Mouse (Mus musculus): ENCODE measurements around the gene Fam110c.
"Not testable (repeated sequence)": the region's sequence is repeated elsewhere in the genome, so short reads cannot be mapped to it uniquely, and the experiment has no call there.

Gene Fam110c

DNA sequence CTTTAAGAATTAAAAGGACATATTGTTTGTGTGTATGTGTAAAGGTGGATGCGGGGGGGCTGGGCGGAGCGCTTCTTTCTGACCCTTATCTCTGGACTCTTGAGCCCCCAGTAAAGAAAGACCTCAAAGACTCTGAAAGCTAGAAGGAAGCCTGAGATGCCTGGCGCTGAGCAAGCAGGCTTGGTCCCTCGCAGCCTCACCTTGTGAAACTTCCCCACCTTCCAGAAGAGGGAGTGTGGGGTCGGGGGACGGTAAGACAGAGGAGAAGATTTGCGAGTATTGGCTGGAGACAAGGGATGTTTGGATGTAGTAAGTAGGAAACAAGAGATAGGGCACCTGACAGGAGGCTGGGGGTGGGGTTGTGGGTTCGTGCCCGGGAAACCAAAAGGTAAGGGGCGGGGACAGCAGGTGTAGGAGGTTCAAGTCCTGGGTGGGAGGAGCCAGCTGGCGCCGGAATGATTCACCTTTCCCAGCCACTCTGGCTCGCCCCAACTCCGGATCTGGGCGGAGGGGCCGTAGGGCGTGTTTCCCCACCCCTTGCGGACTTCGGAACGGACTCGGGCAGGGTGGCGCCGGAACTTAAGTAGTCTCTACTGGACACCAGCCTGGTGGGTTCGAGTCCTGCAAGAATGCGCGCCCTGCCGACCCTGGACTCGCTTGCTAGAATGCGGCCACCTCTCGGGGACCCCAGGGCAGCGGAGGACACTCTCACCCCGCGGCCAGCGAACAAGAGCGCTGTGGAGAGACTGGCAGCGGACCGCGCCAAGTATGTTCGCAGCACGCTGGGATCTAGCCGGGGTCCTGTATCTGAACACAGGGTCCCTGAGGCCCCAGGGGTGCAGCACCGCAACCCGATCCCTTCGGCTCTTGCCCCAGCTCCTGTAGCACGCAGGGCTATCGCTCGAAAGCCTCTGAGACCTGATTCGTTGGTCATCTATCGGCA lies at the start of gene Fam110c:
TSS of gene Fam110c (plus strand) at position 450 of the 943 bp plus-strand sequence.
- in situ Hi-C loops (cut with MboI, MseI), result no loop called here

GRCm38 (mm10) chr12:31026423-31026822 lies 47.2 kb upstream of the Fam110c start:
- in situ Hi-C loops (cut with MboI, MseI), result no loop called here

- in situ Hi-C loops (cut with MboI, MseI), result no loop called here
These were observed 21.6 kb upstream of the Fam110c start for GRCm38 (mm10) chr12:31052066-31052465.

DNA sequence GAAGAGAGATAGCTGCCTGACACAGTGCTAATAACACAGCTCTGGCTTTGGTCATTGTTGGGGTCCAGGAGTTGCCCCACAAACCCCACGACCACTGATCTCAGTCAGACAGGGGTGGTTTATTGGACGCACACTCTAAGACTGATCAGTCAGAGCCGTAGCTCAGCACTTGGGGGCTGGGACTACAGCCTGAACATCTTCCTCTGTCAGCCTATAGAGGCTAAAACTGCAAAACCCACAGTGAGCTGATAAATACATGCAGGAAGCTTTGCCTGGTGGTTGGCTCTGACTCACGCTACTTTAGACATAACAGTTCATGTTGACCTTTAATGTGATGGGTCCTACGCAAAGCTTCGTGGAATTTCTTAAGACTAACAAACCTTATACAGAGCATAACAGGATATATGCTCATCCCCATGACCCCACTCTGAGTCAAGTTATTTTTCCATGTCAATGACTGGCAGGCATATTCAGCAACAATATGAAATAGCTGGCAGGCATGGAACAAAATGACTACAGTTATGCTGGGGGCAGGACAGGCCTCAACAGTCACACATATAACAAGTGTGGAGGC lies 17.3 kb upstream of the Fam110c start:
- in situ Hi-C loops (cut with MboI, MseI), result no loop called here

GRCm38 (mm10) chr12:31059393-31059853 lies 14.2 kb upstream of the Fam110c start:
- in situ Hi-C loops (cut with MboI, MseI), result no loop called here

- in situ Hi-C loops (cut with MboI, MseI), result no loop called here
These were observed 13.4 kb upstream of the Fam110c start for GRCm38 (mm10) chr12:31060245-31060644.

GRCm38 (mm10) chr12:31071222-31071621 lies 2.4 kb upstream of the Fam110c start:
- in situ Hi-C loops (cut with MboI, MseI), result no loop called here

- in situ Hi-C loops (cut with MboI, MseI), result not testable (repeated sequence)
These were observed 710 bp downstream of the Fam110c start for GRCm38 (mm10) chr12:31074355-31074786.

DNA sequence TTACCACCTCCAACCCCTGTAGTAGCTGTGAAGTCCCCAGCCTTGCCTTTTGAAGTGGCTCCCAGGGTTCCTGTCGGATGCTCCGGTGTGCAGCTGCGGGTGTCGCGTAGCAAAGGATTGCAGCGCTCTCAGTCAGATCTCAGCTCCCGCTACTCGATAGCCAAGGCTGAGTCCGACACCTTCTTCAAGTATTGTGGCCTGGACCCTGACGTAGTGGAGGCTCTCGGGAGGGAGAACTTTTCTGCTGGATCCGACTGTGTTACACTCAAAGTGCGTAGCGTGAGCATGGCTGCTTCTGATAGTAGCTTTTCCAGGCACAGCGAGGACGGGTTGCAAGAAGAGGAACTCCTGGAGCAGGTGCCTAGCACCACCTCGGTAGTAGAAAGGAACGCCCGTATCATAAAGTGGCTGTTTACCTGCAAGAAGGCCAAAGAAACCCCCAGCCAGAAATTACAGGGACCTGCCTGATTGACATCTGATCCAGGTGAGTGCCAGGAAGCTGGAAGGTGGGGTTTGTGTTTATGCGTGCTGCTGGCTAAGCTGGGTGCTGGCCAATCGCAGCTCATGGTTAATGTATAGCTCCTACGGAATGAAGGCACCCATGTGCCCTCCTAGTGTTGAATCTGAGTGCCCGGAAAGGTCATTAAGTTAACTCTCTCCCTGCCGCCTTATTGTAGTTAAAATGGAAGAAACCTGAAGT lies 1.3 kb downstream of the Fam110c start:
- in situ Hi-C loops (cut with MboI, MseI), result loop anchor here in 1 of 2 experiments (25.0 kb wide), 1 partner anchor 1012 kb away; no protein-coding TSS in a partner anchor

DNA sequence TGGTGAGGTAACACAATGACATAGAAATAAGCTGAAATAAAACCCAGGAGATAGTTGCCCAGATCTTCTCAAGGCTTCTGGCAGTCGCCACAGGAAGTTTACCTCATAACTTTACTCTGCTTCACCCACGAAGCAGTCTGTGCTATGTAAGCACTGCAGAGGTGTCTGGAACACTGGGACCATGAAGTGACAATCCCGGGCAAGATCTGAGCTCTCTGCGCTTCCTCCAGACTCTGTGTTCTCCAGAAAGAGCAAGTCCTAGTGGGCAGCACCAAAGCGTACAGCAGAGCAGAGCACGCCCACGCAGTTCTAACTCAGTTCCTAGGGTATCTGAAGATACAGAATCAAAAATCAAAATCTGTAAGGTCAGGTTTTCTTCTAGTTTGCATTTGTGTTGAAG lies 3.4 kb downstream of the Fam110c start:
- in situ Hi-C loops (cut with MboI, MseI), result loop anchor here in 1 of 2 experiments (25.0 kb wide), 1 partner anchor 1010 kb away; no protein-coding TSS in a partner anchor

DNA sequence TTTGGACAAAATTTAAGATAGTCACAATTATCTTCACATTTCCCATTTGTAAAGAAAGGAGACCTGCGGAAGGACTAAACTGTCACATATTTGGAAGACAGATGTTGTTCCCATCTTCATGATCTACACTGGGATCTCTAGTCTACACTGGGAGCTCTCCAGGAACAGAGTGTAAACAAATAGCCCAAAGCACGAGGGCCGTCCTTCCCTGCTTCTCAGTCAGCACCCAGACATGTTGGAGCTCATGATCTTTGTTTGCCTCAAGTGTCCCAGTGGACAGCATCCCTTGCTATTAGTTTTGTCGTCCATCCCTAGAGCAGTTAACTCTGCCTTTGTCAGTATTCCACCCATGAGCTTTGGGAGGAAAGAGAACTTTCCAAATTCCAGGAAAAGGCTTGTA lies 4.4 kb downstream of the Fam110c start:
- in situ Hi-C loops (cut with MboI, MseI), result loop anchor here in 1 of 2 experiments (25.0 kb wide), 1 partner anchor 1009 kb away; no protein-coding TSS in a partner anchor

DNA sequence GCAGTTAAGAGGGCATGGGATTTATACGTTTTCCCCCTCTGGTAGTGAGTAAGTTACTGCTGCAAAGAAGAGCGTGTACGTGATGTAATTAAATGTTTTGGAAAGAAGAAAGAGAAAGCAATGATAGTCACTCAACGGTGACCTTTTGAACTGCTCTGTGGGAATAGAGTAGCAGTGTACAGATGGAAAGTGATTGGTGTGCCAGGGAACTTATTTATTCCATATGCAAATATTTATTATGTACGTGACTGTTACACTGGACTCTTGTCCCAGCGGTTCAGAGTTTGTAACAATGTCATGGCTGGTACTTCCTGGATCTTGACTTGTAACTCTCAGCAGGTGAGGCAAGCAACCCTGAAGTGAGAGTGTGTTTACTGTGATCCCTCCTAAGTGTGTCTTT lies 6.7 kb downstream of the Fam110c start:
- in situ Hi-C loops (cut with MboI, MseI), result loop anchor here in 1 of 2 experiments (25.0 kb wide), 1 partner anchor 1007 kb away; no protein-coding TSS in a partner anchor

DNA sequence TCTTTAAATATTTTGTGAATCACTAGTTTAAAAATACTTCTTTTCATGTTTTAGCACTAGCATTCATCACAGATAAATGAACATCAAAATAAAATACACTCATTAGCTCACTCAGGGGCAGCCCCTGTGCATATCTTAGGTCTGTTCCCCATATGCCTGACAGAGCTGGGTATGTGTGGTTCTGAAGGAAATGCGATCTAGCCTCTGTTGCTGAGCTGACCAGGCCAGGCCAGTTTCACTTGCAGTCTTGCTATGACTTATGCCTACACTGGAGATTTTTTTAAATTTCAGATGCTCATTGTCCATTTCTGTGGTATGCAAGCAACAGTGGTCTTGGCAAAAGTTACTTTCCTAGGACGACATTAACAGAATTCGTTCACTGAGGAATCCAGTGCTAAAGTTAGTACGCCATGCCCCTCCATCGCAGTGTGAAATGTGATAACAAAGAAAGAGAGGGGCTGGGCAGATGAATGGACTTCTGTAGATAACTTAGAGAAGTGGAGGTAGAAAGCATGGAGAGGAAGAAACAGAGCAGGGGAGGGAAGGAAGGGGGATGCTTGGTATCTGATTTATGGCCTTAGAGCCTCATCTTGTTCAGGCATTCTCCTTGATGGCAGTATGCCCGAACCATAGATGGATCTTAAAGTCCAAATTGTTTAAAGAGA lies 7.4 kb downstream of the Fam110c start:
- in situ Hi-C loops (cut with MboI, MseI), result loop anchor here in 1 of 2 experiments (25.0 kb wide), 1 partner anchor 1006 kb away; no protein-coding TSS in a partner anchor

DNA sequence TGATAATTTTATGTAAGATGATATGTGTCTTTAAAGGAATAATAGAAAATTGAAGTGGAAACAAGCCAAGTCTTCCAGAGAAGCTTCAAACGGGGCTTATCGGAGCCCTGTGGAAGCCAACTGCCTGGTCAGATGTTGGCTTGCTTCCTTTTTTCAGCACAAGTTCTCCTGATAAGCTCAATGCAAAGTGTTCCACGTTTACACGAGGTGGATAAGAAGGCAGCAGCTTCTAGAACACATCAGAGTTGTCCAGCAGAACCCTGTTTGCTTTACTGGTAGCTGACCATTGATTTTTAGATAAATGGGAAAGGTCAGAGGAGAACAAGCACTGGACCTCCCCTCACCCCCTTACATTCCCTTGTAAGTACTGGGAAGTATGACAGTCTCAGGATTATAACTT lies 9.3 kb downstream of the Fam110c start:
- in situ Hi-C loops (cut with MboI, MseI), result loop anchor here in 1 of 2 experiments (25.0 kb wide), 1 partner anchor 1004 kb away; no protein-coding TSS in a partner anchor

GRCm38 (mm10) chr12:31083407-31083806 lies 9.7 kb downstream of the Fam110c start:
- in situ Hi-C loops (cut with MboI, MseI), result loop anchor here in 1 of 2 experiments (25.0 kb wide), 1 partner anchor 1004 kb away; no protein-coding TSS in a partner anchor

DNA sequence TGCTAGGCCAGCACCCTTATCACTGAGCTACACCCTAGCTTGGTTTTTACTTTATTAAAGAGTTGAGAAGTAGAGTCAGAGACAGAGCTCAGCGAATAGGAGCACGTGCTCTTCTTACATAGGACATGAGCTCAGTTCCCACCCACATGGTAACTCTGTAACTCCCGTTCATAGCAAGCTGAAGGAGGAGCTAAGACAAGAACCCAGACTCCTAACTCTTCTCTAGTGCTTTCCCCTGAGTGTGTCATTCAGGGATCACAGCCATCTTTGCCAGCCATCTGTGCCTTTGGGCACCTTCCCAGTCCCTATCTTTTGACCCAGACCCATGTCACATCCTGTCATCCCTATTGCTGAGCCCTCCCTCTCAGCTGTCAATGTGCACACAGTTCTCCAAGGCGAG lies 13.4 kb downstream of the Fam110c start:
- in situ Hi-C loops (cut with MboI, MseI), result loop anchor here in 1 of 2 experiments (25.0 kb wide), 1 partner anchor 1000 kb away; no protein-coding TSS in a partner anchor

- in situ Hi-C loops (cut with MboI, MseI), result loop anchor here in 1 of 2 experiments (25.0 kb wide), 1 partner anchor 997 kb away; no protein-coding TSS in a partner anchor
These were observed 16.7 kb downstream of the Fam110c start for GRCm38 (mm10) chr12:31090401-31090800.

GRCm38 (mm10) chr12:31090882-31091640 lies 17.4 kb downstream of the Fam110c start:
- in situ Hi-C loops (cut with MboI, MseI), result loop anchor here in 1 of 2 experiments (25.0 kb wide), 1 partner anchor 996 kb away; no protein-coding TSS in a partner anchor

GRCm38 (mm10) chr12:31092481-31092880 lies 18.8 kb downstream of the Fam110c start:
- in situ Hi-C loops (cut with MboI, MseI), result loop anchor here in 1 of 2 experiments (25.0 kb wide), 1 partner anchor 995 kb away; no protein-coding TSS in a partner anchor
